Mouse (Mus musculus) hindbrain, embryonic 14.5 days (tissue): ENCODE data around the gene Tcea3. TPM values are rescaled to one million over a fixed set of nuclear protein-coding genes. Genes with fewer than 3 reads are reported as not detected.

Source experiments
- ATAC-seq: fragments of 200-750 bp; cut with Nextera tagmentation; 2 replicates; pipeline ENCODE4 v1.8.0; 2017; ENCODE audit warnings: moderate number of reproducible peaks, mild to moderate bottlenecking, moderate TSS enrichment, moderate library complexity; ENCODE audit not compliant: low FRiP score
- DNase-seq: peaks from one replicate; pipeline ENCODE4 v3.0.0-alpha.2; 2015; ENCODE audit warnings: low spot score
- H3K27ac ChIP-seq: fragments of 300-500 bp; sonication (generic); 2 replicates; pipeline ENCODE4 v1.5.1; 2014; ENCODE audit warnings: mild to moderate bottlenecking, moderate library complexity
- H3K27me3 ChIP-seq: fragments of 300-500 bp; sonication (generic); 2 replicates; pipeline ENCODE4 v1.6.1; 2014; ENCODE audit warnings: mild to moderate bottlenecking, low read length, mixed read lengths; ENCODE audit not compliant: control insufficient read depth, insufficient read depth
- H3K36me3 ChIP-seq: fragments of 300-500 bp; sonication (generic); replicated peaks from 2 replicates; pipeline ENCODE4 v1.6.1; 2014; ENCODE audit not compliant: control insufficient read depth, insufficient read depth
- H3K4me1 ChIP-seq: fragments of 300-500 bp; sonication (generic); replicated peaks from 2 replicates; pipeline ENCODE4 v1.6.1; 2014; ENCODE audit warnings: antibody characterized with exemption, low read length, mixed read lengths; ENCODE audit not compliant: control insufficient read depth, insufficient read depth
- H3K4me2 ChIP-seq: fragments of 300-500 bp; sonication (generic); replicated peaks from 2 replicates; pipeline ENCODE4 v1.6.1; 2014; ENCODE audit warnings: mild to moderate bottlenecking, moderate library complexity
- H3K4me3 ChIP-seq: fragments of 300-500 bp; sonication (generic); replicated peaks from 2 replicates; pipeline ENCODE4 v1.5.1; 2014; ENCODE audit warnings: mild to moderate bottlenecking, low read length
- H3K9ac ChIP-seq: fragments of 300-500 bp; sonication (generic); 2 replicates; pipeline ENCODE4 v1.6.1; 2014
- H3K9me3 ChIP-seq: fragments of 300-500 bp; sonication (generic); 2 replicates; pipeline ENCODE4 v1.6.1; 2016; ENCODE audit warnings: low read length; ENCODE audit not compliant: control insufficient read depth
- WGBS: fragments of 180-500 bp; shearing (Covaris S2); extraction: QIAGEN DNeasy Blood & Tissue Kit; methylation state at CpG from one replicate; pipeline ENCODE4 v1.1.7; 2014; 5-methylcytosine and 5-hydroxymethylcytosine counted together
- polyA plus RNA-seq: library from polyadenylated mRNA; unstranded; fragments of >200 nt; fragmentation: Nextera tagmentation; extraction: Ambion mirVana; gene quantifications from 2 replicates; pipeline ENCODE4 v1.2.1, GENCODE M21; 2014

Tcea3 gene
- polyA plus RNA-seq, 1 experiment from 2014 or later = 2.0 TPM

- Histone ChIP-seq H3K4me1 (no peaks in the 10 kb centered on the region), H3K9me3 (no peaks in the 10 kb centered on the region), H3K4me2 (no peak overlapping the region), H3K27ac (no peak overlapping the region), H3K36me3 (no peaks in the 10 kb centered on the region), H3K9ac (no peak overlapping the region), H3K27me3 (no peaks in the 10 kb centered on the region), H3K4me3 (no peak overlapping the region)
- DNase-seq = no peak
- no peak for ATAC-seq
- 83% methylated on average over 10 of the region's 10 CpGs for WGBS
Observed at GRCm38 (mm10) chr4:136261912-136262311, 14.4 kb downstream of the Tcea3 start.

GRCm38 (mm10) chr4:136263555-136263954 lies 16.0 kb downstream of the Tcea3 start:
- Histone ChIP-seq H3K27ac (no peak overlapping the region), H3K4me1 (no peaks in the 10 kb centered on the region), H3K4me2 (no peak overlapping the region), H3K9ac (no peak overlapping the region), H3K4me3 (no peak overlapping the region), H3K27me3 (no peaks in the 10 kb centered on the region), H3K9me3 (no peaks in the 10 kb centered on the region), H3K36me3 (no peaks in the 10 kb centered on the region)
- DNase-seq (no peak), ATAC-seq (no peak)
- 96% methylated on average over 4 of the region's 4 CpGs for WGBS

GRCm38 (mm10) chr4:136266716-136267343 lies 19.3 kb downstream of the Tcea3 start:
- 88% methylated on average over 9 of the region's 9 CpGs for WGBS
- Histone ChIP-seq H3K4me2 (no peak overlapping the region), H3K4me1 (no peaks in the 10 kb centered on the region), H3K27ac (no peak overlapping the region), H3K9me3 (no peaks in the 10 kb centered on the region), H3K9ac (no peak overlapping the region), H3K27me3 (no peaks in the 10 kb centered on the region), H3K36me3 (no peaks in the 10 kb centered on the region), H3K4me3 (no peak overlapping the region)
- ATAC-seq = no peak
- no peak for DNase-seq

GRCm38 (mm10) chr4:136268912-136269311 lies 21.4 kb downstream of the Tcea3 start:
- Histone ChIP-seq H3K9me3 (peaks cover 9% of the 10 kb centered on the region; the same call in 1 of the 2 replicates), H3K4me3 (no peak overlapping the region), H3K27ac (no peak overlapping the region), H3K9ac (no peak overlapping the region), H3K4me2 (no peak overlapping the region), H3K27me3 (no peaks in the 10 kb centered on the region), H3K4me1 (no peaks in the 10 kb centered on the region), H3K36me3 (no peaks in the 10 kb centered on the region)
- DNase-seq (no peak), ATAC-seq (no peak)
- 94% methylated on average over 1 of the region's 1 CpGs for WGBS

GRCm38 (mm10) chr4:136270648-136271047 lies 23.1 kb downstream of the Tcea3 start:
- H3K27ac ChIP-seq = no peak overlapping the region
- no peaks in the 10 kb centered on the region for H3K27me3 ChIP-seq
- WGBS = 80% methylated on average over 8 of the region's 8 CpGs
- no peaks in the 10 kb centered on the region for H3K36me3 ChIP-seq
- H3K4me1 ChIP-seq = no peaks in the 10 kb centered on the region
- ATAC-seq (no peak), DNase-seq (no peak)
- no peak overlapping the region for H3K4me2 ChIP-seq
- no peak overlapping the region for H3K4me3 ChIP-seq
- no peak overlapping the region for H3K9ac ChIP-seq
- peaks cover 9% of the 10 kb centered on the region; the same call in 1 of the 2 replicates for H3K9me3 ChIP-seq

GRCm38 (mm10) chr4:136281097-136281496 lies 33.6 kb downstream of the Tcea3 start:
- DNase-seq (no peak), ATAC-seq (no peak)
- Histone ChIP-seq H3K27ac (no peak overlapping the region), H3K9me3 (no peaks in the 10 kb centered on the region), H3K27me3 (no peaks in the 10 kb centered on the region), H3K36me3 (no peaks in the 10 kb centered on the region), H3K4me2 (no peak overlapping the region), H3K9ac (no peak overlapping the region), H3K4me1 (peaks cover 18% of the 10 kb centered on the region), H3K4me3 (no peak overlapping the region)
- WGBS = 90% methylated on average over 8 of the region's 8 CpGs

- ATAC-seq = no peak
- 65% methylated on average over 9 of the region's 9 CpGs for WGBS
- Histone ChIP-seq H3K36me3 (no peaks in the 10 kb centered on the region), H3K9me3 (no peaks in the 10 kb centered on the region), H3K27ac (no peak overlapping the region), H3K4me1 (peaks cover 19% of the 10 kb centered on the region), H3K9ac (no peak overlapping the region), H3K4me3 (no peak overlapping the region), H3K4me2 (no peak overlapping the region), H3K27me3 (no peaks in the 10 kb centered on the region)
- DNase-seq = no peak
Observed at GRCm38 (mm10) chr4:136281611-136282010, 34.1 kb downstream of the Tcea3 start.

- ATAC-seq = no peak
- WGBS = 17% methylated on average over 10 of the region's 10 CpGs
- Histone ChIP-seq H3K4me1 (peaks cover 30% of the 10 kb centered on the region), H3K4me3 (no peak overlapping the region), H3K27ac (peak overlapping the region; percentile 90; the same call in 1 of the 2 replicates), H3K9me3 (no peaks in the 10 kb centered on the region), H3K27me3 (no peaks in the 10 kb centered on the region), H3K9ac (no peak overlapping the region), H3K4me2 (no peak overlapping the region), H3K36me3 (peaks cover 6% of the 10 kb centered on the region; the same call in 1 of the 2 replicates)
- DNase-seq = no peak
Observed at GRCm38 (mm10) chr4:136282621-136283480, 35.3 kb downstream of the Tcea3 start.

- Histone ChIP-seq H3K27ac (peak overlapping the region; percentile 90), H3K9me3 (no peaks in the 10 kb centered on the region), H3K9ac (peak overlapping the region; percentile 59; the same call in 1 of the 2 replicates), H3K4me1 (peaks cover 30% of the 10 kb centered on the region), H3K27me3 (peaks cover 7% of the 10 kb centered on the region), H3K36me3 (peaks cover 15% of the 10 kb centered on the region), H3K4me3 (no peak overlapping the region), H3K4me2 (peak overlapping the region; percentile 81; the same call in 1 of the 2 replicates)
- DNase-seq (peak; percentile 55), ATAC-seq (no peak)
- WGBS = 16% methylated on average over 2 of the region's 2 CpGs
Observed at GRCm38 (mm10) chr4:136283783-136284182, 36.3 kb downstream of the Tcea3 start.
